13 mouse cellular contexts compared by ENCODE assay signal in genomic region chr7:75872255-75872654, GRCm38 (mm10). TPM values are rescaled to one million over a fixed set of nuclear protein-coding genes. Genes with fewer than 3 reads are reported as not detected.
DNase-seq lines count a peak whose midpoint lies in the region; ATAC-seq and TF ChIP-seq lines count a peak whose summit lies in the region.
"Had no signal": no experiment of that assay in that cellular context is flagged by ENCODE, and none has a peak within 500 bp of the region (broad histone marks: within the 10 kb centered on the region; RNA-seq: fewer than 3 reads in every experiment).

No protein-coding gene starts in this region.

- no peak overlapping the region for H3K4me3 ChIP-seq in hindbrain, embryonic 15.5 days
- no peak overlapping the region for H3K4me3 ChIP-seq in hindbrain, embryonic 14.5 days (replicated peaks; ENCODE audit: low read length)
- no peak overlapping the region for H3K4me3 ChIP-seq in C2C12 (ENCODE audit: insufficient read depth, poor library complexity, severe bottlenecking)
- H3K4me3 ChIP-seq in liver, embryonic 16.5 days (ENCODE audit: low read depth, low read length) = no peak overlapping the region
- H3K4me3 ChIP-seq: erythroblast, embryonic 14.5 days; kidney, embryonic 15.5 days had no signal

- H3K4me2 ChIP-seq in hindbrain, embryonic 15.5 days = no peak overlapping the region
- H3K4me2 ChIP-seq in hindbrain, embryonic 14.5 days (replicated peaks) = no peak overlapping the region
- H3K4me2 ChIP-seq in liver, embryonic 16.5 days (ENCODE audit: low read depth, low read length) = no peak overlapping the region
- H3K4me2 ChIP-seq: kidney, embryonic 15.5 days had no signal

- no peaks in the 10 kb centered on the region for H3K79me3 ChIP-seq in C2C12 (ENCODE audit: low read depth)

- 71% methylated on average over 5 of the region's 5 CpGs for WGBS in hindbrain, embryonic 15.5 days
- 76% methylated on average over 5 of the region's 5 CpGs for WGBS in hindbrain, embryonic 14.5 days
- WGBS in liver, embryonic 16.5 days (ENCODE audit: insufficient replicate concordance) = 38% methylated on average over 5 of the region's 5 CpGs

- 0 out of 2 replicates have a peak, but pooled peaks cover 4% of the 10 kb centered on the region for H3K4me1 ChIP-seq in hindbrain, embryonic 15.5 days (replicated peaks)
- H3K4me1 ChIP-seq in hindbrain, embryonic 14.5 days (replicated peaks; ENCODE audit: control insufficient read depth, insufficient read depth, low read length) = no peaks in the 10 kb centered on the region
- H3K4me1 ChIP-seq in liver, embryonic 16.5 days (ENCODE audit: control insufficient read depth, low read depth, low read length) = peaks cover 2% of the 10 kb centered on the region

- H3K27ac ChIP-seq in hindbrain, embryonic 15.5 days (replicated peaks) = no peak overlapping the region
- H3K27ac ChIP-seq in hindbrain, embryonic 14.5 days = no peak overlapping the region
- peak overlapping the region; percentile 41; the same call in 1 of the 2 replicates for H3K27ac ChIP-seq in liver, embryonic 16.5 days (ENCODE audit: low read length)
- H3K27ac ChIP-seq: kidney, embryonic 15.5 days had no signal

- H3K27me3 ChIP-seq in hindbrain, embryonic 15.5 days = no peaks in the 10 kb centered on the region
- no peaks in the 10 kb centered on the region for H3K27me3 ChIP-seq in hindbrain, embryonic 14.5 days (ENCODE audit: control insufficient read depth, insufficient read depth, low read length)
- H3K27me3 ChIP-seq in C2C12 (ENCODE audit: control insufficient read depth, insufficient read depth, insufficient read length) = no peaks in the 10 kb centered on the region
- H3K27me3 ChIP-seq in liver, embryonic 16.5 days (ENCODE audit: control insufficient read depth, insufficient read depth, low read depth, low read length) = no peaks in the 10 kb centered on the region
- H3K27me3 ChIP-seq: kidney, embryonic 15.5 days; Patski had no signal

- H3ac ChIP-seq in C2C12 (ENCODE audit: control insufficient read depth, insufficient read length, low read depth) = no peak overlapping the region

- H3K9ac ChIP-seq in hindbrain, embryonic 15.5 days = no peak overlapping the region
- no peak overlapping the region for H3K9ac ChIP-seq in hindbrain, embryonic 14.5 days
- no peak overlapping the region for H3K9ac ChIP-seq in liver, embryonic 16.5 days (ENCODE audit: low read depth, low read length)
- H3K9ac ChIP-seq: kidney, embryonic 15.5 days had no signal

- 0 out of 2 replicates have a peak, but pooled peaks have one; percentile 15 for ATAC-seq in hindbrain, embryonic 15.5 days (ENCODE audit: low FRiP score, low read depth)
- ATAC-seq in hindbrain, embryonic 14.5 days (ENCODE audit: low FRiP score) = no peak
- ATAC-seq in liver, embryonic 16.5 days (ENCODE audit: low read depth) = no peak
- ATAC-seq: inflammation-experienced regulatory T-cells, adult 6 months; Patski had no signal

- no peaks in the 10 kb centered on the region for H3K9me3 ChIP-seq in hindbrain, embryonic 15.5 days
- no peaks in the 10 kb centered on the region for H3K9me3 ChIP-seq in hindbrain, embryonic 14.5 days (ENCODE audit: control insufficient read depth, low read length)
- H3K9me3 ChIP-seq in liver, embryonic 16.5 days (replicated peaks; ENCODE audit: control insufficient read depth, low read length) = no peaks in the 10 kb centered on the region
- H3K9me3 ChIP-seq: kidney, embryonic 15.5 days had no signal

- TF ChIP-seq CTCF in C2C12 (IDR thresholded peaks at IDR 0.05; ENCODE audit: control insufficient read depth, insufficient read depth, insufficient read length) = no peak

- H3K36me3 ChIP-seq in hindbrain, embryonic 15.5 days = peaks cover 4% of the 10 kb centered on the region; the same call in 1 of the 2 replicates
- H3K36me3 ChIP-seq in hindbrain, embryonic 14.5 days (replicated peaks; ENCODE audit: control insufficient read depth, insufficient read depth) = peaks cover 54% of the 10 kb centered on the region
- H3K36me3 ChIP-seq in C2C12 (ENCODE audit: control insufficient read depth, insufficient read depth) = peaks cover 2% of the 10 kb centered on the region
- H3K36me3 ChIP-seq in liver, embryonic 16.5 days (ENCODE audit: control insufficient read depth, insufficient read depth) = peaks cover 13% of the 10 kb centered on the region

- intact Hi-C loops in heart, postnatal 14 days (cut with DNase I) = loop anchor here (2.0 kb wide), 1 partner anchor 25 kb away; no protein-coding TSS in a partner anchor

- DNase-seq in hindbrain, embryonic 14.5 days (ENCODE audit: low spot score) = no peak
- DNase-seq in 416B (ENCODE audit: low read depth) = peak; percentile 83
- no peak for DNase-seq in heart, postnatal 14 days
- no peak for DNase-seq in layer of hippocampus, postnatal 36 days
- DNase-seq: cerebellum, adult 11-12 months; thymus, adult 18-20 months had no signal

- no peaks in the 10 kb centered on the region for H3K79me2 ChIP-seq in C2C12 (ENCODE audit: control insufficient read depth, insufficient read depth)

TF ChIP-seq in C2C12, 6 proteins besides CTCF, POLR2A, EP300 and RAD21:
- TF ChIP-seq USF1 (IDR thresholded peaks at IDR 0.05; ENCODE audit: low read depth) = no peak
- no peak for TF ChIP-seq MYOD1 (IDR thresholded peaks at IDR 0.05; ENCODE audit: control insufficient read depth, insufficient read length, low read depth)
- no peak for TF ChIP-seq MYOG (IDR thresholded peaks at IDR 0.05; ENCODE audit: control insufficient read depth, extremely low read depth, insufficient read length)
- no peak for TF ChIP-seq FOSL1 (IDR thresholded peaks at IDR 0.05; ENCODE audit: insufficient read depth, low read length, poor library complexity, severe bottlenecking)
- no peak for TF ChIP-seq MAX (IDR thresholded peaks at IDR 0.05)
- peak; percentile 37 for TF ChIP-seq CEBPB (IDR thresholded peaks at IDR 0.05; ENCODE audit: low read depth)

RNA-seq across cellular contexts. Expression of gene Klhl25, which starts 24.1 kb away (rescaled TPM):
- 26.9 and 32.6 TPM in 2 replicates for polyA plus RNA-seq in hindbrain, embryonic 15.5 days (2015; fragmentation: Nextera tagmentation; extraction: Ambion mirVana)
- 24.4 and 29.0 TPM in 2 replicates for polyA plus RNA-seq in hindbrain, embryonic 14.5 days (2014; fragmentation: Nextera tagmentation; extraction: Ambion mirVana)
- polyA plus RNA-seq in C2C12 (2012; fragmentation: generic; extraction: Trizol) = 18.2 TPM
- polyA plus RNA-seq in liver, embryonic 16.5 days (2015; fragmentation: Nextera tagmentation; extraction: Ambion mirVana) = 19.4 and 22.5 TPM in 2 replicates
- 1 to 10 TPM; 6.5 to 7.4 TPM for total RNA-seq in heart, postnatal 14 days (2021)
- total RNA-seq in layer of hippocampus, postnatal 36 days (2021) = 10 to 100 TPM in 1 of 2 experiments, 1 to 10 TPM in 1; 8.5 to 10.0 TPM
